Mouse (Mus musculus): ENCODE measurements around the gene Arid1b. TPM values are rescaled to one million over a fixed set of nuclear protein-coding genes. Genes with fewer than 3 reads are reported as not detected.

The Arid1b gene
- total and polyA plus RNA-seq, 3 experiments = 11.8 to 27.8 (median 26.8) TPM

DNA sequence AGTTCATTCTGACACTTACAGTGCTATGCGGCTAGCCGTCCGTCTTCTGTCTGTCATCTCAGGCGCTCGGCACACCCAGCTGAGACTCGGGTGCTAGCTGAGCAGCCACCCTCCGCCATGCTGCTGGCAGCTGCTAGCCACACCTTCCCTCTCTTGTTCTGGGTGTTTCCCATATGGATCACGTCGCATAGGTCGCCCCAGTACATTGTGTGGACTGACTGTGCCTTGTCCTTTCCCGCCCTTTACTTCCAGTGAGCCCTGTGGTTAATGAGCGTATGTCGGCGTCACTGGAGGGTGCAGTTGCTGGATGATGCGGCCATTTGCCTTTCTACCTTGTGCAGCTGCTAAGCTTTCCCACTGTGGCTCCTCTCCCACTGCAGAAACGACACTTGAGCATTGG is 59.1 kb downstream of the Arid1b start:
- DNase-seq = no peak
- no peak overlapping the region for H3K9ac ChIP-seq (ENCODE audit: low read depth, low read length)
- WGBS = 92% methylated on average over 16 of the region's 16 CpGs
- TF ChIP-seq CTCF (IDR thresholded peaks at IDR 0.05) (no peak), POLR2A (IDR thresholded peaks at IDR 0.05; ENCODE audit: insufficient read depth, low read depth, low read length) (no peak), EP300 (IDR thresholded peaks at IDR 0.05; ENCODE audit: insufficient read depth, low read depth, low read length) (no peak)
- H3K79me2 ChIP-seq (replicated peaks; ENCODE audit: control insufficient read depth, insufficient read depth, low read length) = peaks cover 11% of the 10 kb centered on the region
- peaks cover 22% of the 10 kb centered on the region for H3K4me1 ChIP-seq (ENCODE audit: control insufficient read depth, insufficient read depth, low read length)
- H3K36me3 ChIP-seq (ENCODE audit: control insufficient read depth, insufficient read depth, low read length) = no peaks in the 10 kb centered on the region; the same call in 1 of the 2 replicates
- H3K27me3 ChIP-seq (ENCODE audit: control insufficient read depth, insufficient read depth, low read length) = no peaks in the 10 kb centered on the region
- no peak overlapping the region for H3K4me3 ChIP-seq
- H3K27ac ChIP-seq = no peak overlapping the region
- intact Hi-C loops (cut with DNase I) = no loop called here

DNA sequence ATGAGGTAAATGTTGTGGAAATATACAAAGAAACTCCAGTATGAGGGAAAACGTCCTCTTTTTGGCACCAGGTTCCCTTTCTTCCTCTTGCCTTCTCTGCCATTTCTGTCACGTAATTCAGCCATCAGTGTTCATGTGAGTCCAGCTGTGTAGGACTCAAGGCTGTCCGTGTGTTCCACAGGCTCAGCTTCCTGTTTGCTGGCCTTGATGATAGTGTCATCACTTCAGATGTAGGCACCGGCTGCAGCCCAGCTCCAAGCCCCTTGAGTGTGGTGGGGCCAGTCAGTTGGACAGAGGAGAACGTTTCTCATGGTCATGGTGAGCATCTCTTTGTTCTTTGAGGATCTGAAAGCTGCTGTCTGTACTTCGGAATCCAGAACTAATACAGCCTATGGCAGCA is 61.3 kb downstream of the Arid1b start:
- intact Hi-C loops (cut with DNase I) = no loop called here
- H3K4me1 ChIP-seq (ENCODE audit: control insufficient read depth, insufficient read depth, low read length) = peaks cover 31% of the 10 kb centered on the region
- no peak overlapping the region for H3K9ac ChIP-seq (ENCODE audit: low read depth, low read length)
- no peak overlapping the region for H3K27ac ChIP-seq
- no peaks in the 10 kb centered on the region for H3K27me3 ChIP-seq (ENCODE audit: control insufficient read depth, insufficient read depth, low read length)
- TF ChIP-seq POLR2A (IDR thresholded peaks at IDR 0.05; ENCODE audit: insufficient read depth, low read depth, low read length) (no peak), CTCF (IDR thresholded peaks at IDR 0.05) (no peak), EP300 (IDR thresholded peaks at IDR 0.05; ENCODE audit: insufficient read depth, low read depth, low read length) (no peak)
- DNase-seq = no peak
- peaks cover 2% of the 10 kb centered on the region; the same call in 1 of the 2 replicates for H3K36me3 ChIP-seq (ENCODE audit: control insufficient read depth, insufficient read depth, low read length)
- peaks cover 9% of the 10 kb centered on the region for H3K79me2 ChIP-seq (replicated peaks; ENCODE audit: control insufficient read depth, insufficient read depth, low read length)
- WGBS = 41% methylated on average over 6 of the region's 6 CpGs
- no peak overlapping the region for H3K4me3 ChIP-seq

DNA sequence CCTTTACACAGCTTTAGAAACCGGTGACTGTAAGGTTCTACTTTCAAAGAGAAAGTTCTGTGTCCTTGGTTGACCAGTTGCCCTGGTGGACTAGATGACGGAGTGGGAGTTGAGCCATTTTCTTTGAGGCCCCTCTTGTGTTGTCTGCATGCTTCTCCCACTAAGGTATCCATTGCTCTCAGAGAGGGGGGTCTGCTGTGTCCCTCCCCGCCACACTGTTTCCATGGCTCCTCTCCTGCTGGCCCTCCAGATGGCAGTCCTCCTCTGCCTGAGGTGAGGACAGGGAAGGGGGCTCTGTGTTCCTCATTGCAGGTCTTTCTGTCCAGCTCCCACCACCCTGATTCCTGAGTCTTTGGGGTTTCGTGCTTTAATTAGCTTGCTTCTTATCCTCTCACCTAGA is 62.5 kb downstream of the Arid1b start:
- Histone ChIP-seq H3K4me3 (no peak overlapping the region), H3K36me3 (ENCODE audit: control insufficient read depth, insufficient read depth, low read length) (0 out of 2 replicates have a peak, but pooled peaks cover 2% of the 10 kb centered on the region), H3K9ac (ENCODE audit: low read depth, low read length) (no peak overlapping the region), H3K79me2 (replicated peaks; ENCODE audit: control insufficient read depth, insufficient read depth, low read length) (peaks cover 12% of the 10 kb centered on the region), H3K4me1 (ENCODE audit: control insufficient read depth, insufficient read depth, low read length) (peaks cover 27% of the 10 kb centered on the region), H3K27ac (no peak overlapping the region), H3K27me3 (ENCODE audit: control insufficient read depth, insufficient read depth, low read length) (no peaks in the 10 kb centered on the region)
- intact Hi-C loops (cut with DNase I) = no loop called here
- TF ChIP-seq CTCF (IDR thresholded peaks at IDR 0.05) = 0 out of 2 replicates have a peak, but pooled peaks have one; percentile 2
- TF ChIP-seq EP300 (IDR thresholded peaks at IDR 0.05; ENCODE audit: insufficient read depth, low read depth, low read length) = no peak
- no peak for DNase-seq
- 82% methylated on average over 4 of the region's 4 CpGs for WGBS

GRCm38 (mm10) chr17:5057286-5057685 is 63.2 kb downstream of the Arid1b start:
- TF ChIP-seq EP300 (IDR thresholded peaks at IDR 0.05; ENCODE audit: insufficient read depth, low read depth, low read length) (no peak), CTCF (IDR thresholded peaks at IDR 0.05) (no peak), POLR2A (IDR thresholded peaks at IDR 0.05; ENCODE audit: insufficient read depth, low read depth, low read length) (no peak)
- Histone ChIP-seq H3K36me3 (ENCODE audit: control insufficient read depth, insufficient read depth, low read length) (0 out of 2 replicates have a peak, but pooled peaks cover 2% of the 10 kb centered on the region), H3K9ac (ENCODE audit: low read depth, low read length) (peak overlapping the region; percentile 3; the same call in 1 of the 2 replicates), H3K27ac (peak overlapping the region; percentile 60; the same call in 1 of the 2 replicates), H3K4me1 (ENCODE audit: control insufficient read depth, insufficient read depth, low read length) (peaks cover 26% of the 10 kb centered on the region), H3K27me3 (ENCODE audit: control insufficient read depth, insufficient read depth, low read length) (no peaks in the 10 kb centered on the region), H3K79me2 (replicated peaks; ENCODE audit: control insufficient read depth, insufficient read depth, low read length) (peaks cover 12% of the 10 kb centered on the region), H3K4me3 (no peak overlapping the region)
- DNase-seq = no peak
- WGBS = 22% methylated on average over 4 of the region's 4 CpGs
- intact Hi-C loops (cut with DNase I) = no loop called here

- H3K27ac ChIP-seq = peak overlapping the region; percentile 60
- intact Hi-C loops (cut with DNase I) = no loop called here
- 8% methylated on average over 10 of the region's 10 CpGs for WGBS
- no peaks in the 10 kb centered on the region for H3K27me3 ChIP-seq (ENCODE audit: control insufficient read depth, insufficient read depth, low read length)
- no peak overlapping the region for H3K9ac ChIP-seq (ENCODE audit: low read depth, low read length)
- H3K4me3 ChIP-seq = peak overlapping the region; percentile 11; the same call in 1 of the 2 replicates
- peak; percentile 35 for TF ChIP-seq CTCF (IDR thresholded peaks at IDR 0.05)
- TF ChIP-seq POLR2A (IDR thresholded peaks at IDR 0.05; ENCODE audit: insufficient read depth, low read depth, low read length) = no peak
- 0 out of 2 replicates have a peak, but pooled peaks have one; percentile 46 for TF ChIP-seq EP300 (IDR thresholded peaks at IDR 0.05; ENCODE audit: insufficient read depth, low read depth, low read length)
- peaks cover 10% of the 10 kb centered on the region for H3K79me2 ChIP-seq (replicated peaks; ENCODE audit: control insufficient read depth, insufficient read depth, low read length)
- H3K4me1 ChIP-seq (ENCODE audit: control insufficient read depth, insufficient read depth, low read length) = peaks cover 26% of the 10 kb centered on the region
- peak; percentile 71 to 75 for DNase-seq
- 0 out of 2 replicates have a peak, but pooled peaks cover 2% of the 10 kb centered on the region for H3K36me3 ChIP-seq (ENCODE audit: control insufficient read depth, insufficient read depth, low read length)
Observed at GRCm38 (mm10) chr17:5057944-5058720, 64.0 kb downstream of the Arid1b start.

GRCm38 (mm10) chr17:5059092-5059601 is 65.0 kb downstream of the Arid1b start:
- Histone ChIP-seq H3K27ac (peak overlapping the region; percentile 1; the same call in 1 of the 2 replicates), H3K27me3 (ENCODE audit: control insufficient read depth, insufficient read depth, low read length) (no peaks in the 10 kb centered on the region), H3K9ac (ENCODE audit: low read depth, low read length) (no peak overlapping the region), H3K79me2 (replicated peaks; ENCODE audit: control insufficient read depth, insufficient read depth, low read length) (peaks cover 7% of the 10 kb centered on the region; the same call in 1 of the 2 replicates), H3K4me1 (ENCODE audit: control insufficient read depth, insufficient read depth, low read length) (peaks cover 29% of the 10 kb centered on the region), H3K4me3 (no peak overlapping the region), H3K36me3 (ENCODE audit: control insufficient read depth, insufficient read depth, low read length) (0 out of 2 replicates have a peak, but pooled peaks cover 2% of the 10 kb centered on the region)
- intact Hi-C loops (cut with DNase I) = no loop called here
- 73% methylated on average over 9 of the region's 9 CpGs for WGBS
- DNase-seq = no peak
- TF ChIP-seq POLR2A (IDR thresholded peaks at IDR 0.05; ENCODE audit: insufficient read depth, low read depth, low read length) (no peak), CTCF (IDR thresholded peaks at IDR 0.05) (no peak), EP300 (IDR thresholded peaks at IDR 0.05; ENCODE audit: insufficient read depth, low read depth, low read length) (no peak)

Data from heart, adult 2 months (tissue).